Mouse (Mus musculus) skeletal muscle tissue, adult 2 months (tissue): ENCODE measurements around the gene Snrpd2.
"Not testable (repeated sequence)": the region's sequence is repeated elsewhere in the genome, so short reads cannot be mapped to it uniquely, and the experiment has no call there.

Source experiments
- DNase-seq: peaks from one replicate; pipeline ENCODE4 v3.0.0-alpha.2; 2012; ENCODE audit warnings: low read depth, low spot score

Snrpd2 gene

GRCm38 (mm10) chr7:19148875-19149541, 514 bp upstream of the Snrpd2 start, which contains the start of gene Qpctl:
Qpctl (minus strand) TSS chr7:19149291.
- peak; percentile 98 for DNase-seq

- not testable (repeated sequence) for DNase-seq
Observed at GRCm38 (mm10) chr7:19151121-19151520, 1.6 kb downstream of the Snrpd2 start.

DNA sequence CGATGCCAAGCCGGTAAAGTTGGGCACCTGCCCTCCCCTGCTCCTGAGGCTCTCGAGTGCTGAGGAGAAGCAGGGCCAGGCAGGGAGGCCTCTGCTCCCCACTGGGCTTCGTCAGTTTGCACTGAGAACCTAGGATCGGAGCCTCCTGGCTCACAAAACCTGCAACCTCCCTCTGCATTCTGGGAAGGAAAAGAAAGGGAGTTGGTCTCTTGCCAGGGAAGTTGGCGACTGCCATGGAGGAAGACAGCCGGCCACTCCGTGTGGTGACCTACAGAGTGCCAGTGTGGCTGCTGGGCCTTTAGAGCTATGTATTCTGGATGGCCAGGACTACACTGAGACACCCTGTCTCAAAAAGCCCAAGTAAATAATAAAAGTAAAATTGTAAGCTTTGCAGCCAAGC, 5.3 kb downstream of the Snrpd2 start:
- no peak for DNase-seq

DNA sequence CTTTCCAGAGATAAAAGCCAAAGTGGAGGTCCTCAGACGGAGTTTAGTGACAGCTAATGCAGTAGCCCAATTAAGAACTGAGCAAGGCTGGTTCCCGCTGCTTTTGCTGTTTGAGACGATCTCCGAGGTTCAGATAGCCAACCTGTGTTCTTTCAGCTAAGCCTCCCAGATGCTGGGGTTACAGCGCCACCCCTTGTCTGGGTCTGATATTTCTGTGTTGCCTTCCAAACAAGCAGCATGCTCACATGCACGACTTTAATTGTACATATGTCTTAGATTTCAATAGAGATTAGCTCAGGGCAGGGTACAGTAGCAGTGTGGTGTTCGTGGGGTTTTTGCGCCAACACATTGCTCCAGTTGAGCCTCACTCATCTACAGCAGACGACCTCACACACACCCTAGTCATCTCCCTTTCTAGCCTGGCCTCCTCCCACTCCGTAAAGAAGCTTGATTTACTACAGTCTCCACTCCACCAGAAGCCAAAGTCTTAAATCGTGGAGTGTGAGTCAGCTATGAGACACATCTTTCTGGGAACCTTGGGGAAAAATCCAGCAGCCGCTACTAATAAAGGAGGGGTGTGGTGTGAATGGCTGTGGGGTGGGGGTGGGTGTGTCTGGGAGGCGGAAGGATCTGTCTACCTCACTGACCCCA, 6.4 kb downstream of the Snrpd2 start:
- no peak for DNase-seq

- DNase-seq = peak; percentile 68
Observed at GRCm38 (mm10) chr7:19157160-19157800, 7.8 kb downstream of the Snrpd2 start.

- no peak for DNase-seq
Observed at GRCm38 (mm10) chr7:19158601-19159000, 9.1 kb downstream of the Snrpd2 start.

GRCm38 (mm10) chr7:19159411-19159810, 9.9 kb downstream of the Snrpd2 start:
- no peak for DNase-seq

DNA sequence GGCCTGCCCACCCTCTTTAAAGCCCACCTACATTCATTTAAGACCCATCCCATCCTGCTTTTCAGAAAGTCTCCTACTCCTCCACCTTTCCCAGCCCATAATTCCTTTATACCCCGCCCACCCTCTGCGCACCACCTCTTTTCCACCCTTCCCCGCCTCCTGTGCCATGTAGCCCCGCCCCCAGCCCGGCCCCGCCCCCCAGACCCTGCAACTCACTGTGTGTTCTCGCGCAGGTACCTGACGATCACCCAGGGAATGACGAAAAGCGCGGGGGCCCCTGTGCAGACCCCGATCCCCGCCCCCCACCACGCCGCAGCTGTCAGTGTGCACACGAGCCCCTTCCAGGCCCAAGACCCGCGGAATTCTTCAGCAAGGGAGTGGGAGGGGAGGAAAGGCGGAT, 10.6 kb downstream of the Snrpd2 start:
- DNase-seq = no peak

DNA sequence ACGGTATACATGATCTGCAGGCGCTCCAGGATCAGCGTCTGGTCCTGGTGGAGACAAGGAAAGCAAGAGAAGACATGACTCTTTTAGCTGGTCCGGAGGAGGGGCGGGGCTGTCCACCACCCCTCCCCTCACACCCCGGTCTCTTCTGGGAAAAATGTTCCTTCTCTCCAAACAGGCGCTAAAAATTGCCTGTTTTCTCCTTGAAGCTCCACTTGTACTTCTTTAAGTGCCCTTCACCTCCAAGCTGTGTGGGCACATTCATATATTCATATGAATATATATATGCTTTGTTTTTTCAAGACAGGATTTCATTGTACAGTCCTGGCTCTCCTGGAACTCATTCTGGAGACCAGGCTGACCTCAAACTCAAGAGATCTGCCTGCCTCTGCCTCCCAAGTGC, 13.4 kb downstream of the Snrpd2 start:
- DNase-seq = no peak

GRCm38 (mm10) chr7:19163752-19164151, 14.2 kb downstream of the Snrpd2 start:
- DNase-seq = no peak

DNA sequence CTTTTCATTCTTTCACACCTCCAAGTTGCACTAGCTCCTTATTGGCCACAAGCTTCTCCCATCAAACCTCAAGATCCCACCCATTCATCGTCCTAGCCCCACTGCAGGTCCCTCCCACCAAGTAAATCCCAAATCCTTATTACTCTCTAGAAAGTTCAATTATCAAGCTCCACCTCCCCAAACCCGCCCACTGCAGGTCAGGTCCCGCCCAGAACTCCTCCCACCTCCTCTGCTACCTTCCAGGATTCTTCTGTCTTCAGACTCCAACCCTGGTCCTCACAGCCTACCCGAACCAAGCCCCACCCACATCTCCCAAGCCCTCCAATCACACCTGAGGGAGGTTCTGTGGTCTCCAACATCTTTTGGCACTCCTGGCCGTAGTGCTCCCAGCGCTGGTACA, 14.7 kb downstream of the Snrpd2 start:
- no peak for DNase-seq

DNA sequence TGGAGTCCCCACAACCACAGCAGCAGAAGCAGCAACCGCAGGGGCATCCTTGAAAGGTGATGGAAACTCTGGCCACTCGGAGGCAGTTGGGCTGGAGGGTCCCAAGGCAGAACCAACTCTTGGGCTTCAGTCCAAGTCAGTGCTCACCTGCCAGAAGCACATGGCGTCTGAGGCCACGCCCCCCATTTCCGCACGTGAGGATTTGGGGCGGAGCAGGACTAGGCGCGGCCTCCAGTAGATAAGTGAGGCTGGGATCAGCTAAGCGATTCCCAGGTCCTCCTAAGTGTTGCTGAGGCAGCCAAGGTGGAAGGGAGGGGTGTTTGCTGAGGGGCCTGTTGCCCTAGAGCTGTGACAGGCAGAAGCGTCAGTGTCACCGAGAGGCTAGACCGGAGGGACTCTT, 15.5 kb downstream of the Snrpd2 start:
- no peak for DNase-seq

GRCm38 (mm10) chr7:19165656-19166423, 16.3 kb downstream of the Snrpd2 start, which contains the start of gene Gipr:
Gipr (minus strand) TSS chr7:19166127.
- DNase-seq = no peak

DNA sequence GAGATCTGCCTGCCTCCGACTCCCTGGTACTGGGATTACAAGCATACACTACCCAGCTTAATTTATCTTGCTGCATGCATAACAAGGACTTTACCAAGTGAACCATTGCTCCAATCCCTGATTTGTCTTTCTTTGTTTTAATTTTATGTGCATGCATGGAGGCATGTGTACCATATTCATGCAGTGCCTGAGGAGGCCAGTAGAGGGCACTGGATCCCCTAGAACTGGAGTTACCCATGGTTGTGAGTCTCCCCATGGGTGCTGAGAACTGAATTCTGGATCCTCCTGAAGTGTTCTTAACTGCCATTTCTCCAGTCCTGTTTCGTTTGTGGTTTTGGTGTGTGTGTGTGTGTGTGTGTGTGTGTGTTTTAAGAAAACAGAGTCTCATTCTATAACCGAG, 17.5 kb downstream of the Snrpd2 start:
- no peak for DNase-seq

DNA sequence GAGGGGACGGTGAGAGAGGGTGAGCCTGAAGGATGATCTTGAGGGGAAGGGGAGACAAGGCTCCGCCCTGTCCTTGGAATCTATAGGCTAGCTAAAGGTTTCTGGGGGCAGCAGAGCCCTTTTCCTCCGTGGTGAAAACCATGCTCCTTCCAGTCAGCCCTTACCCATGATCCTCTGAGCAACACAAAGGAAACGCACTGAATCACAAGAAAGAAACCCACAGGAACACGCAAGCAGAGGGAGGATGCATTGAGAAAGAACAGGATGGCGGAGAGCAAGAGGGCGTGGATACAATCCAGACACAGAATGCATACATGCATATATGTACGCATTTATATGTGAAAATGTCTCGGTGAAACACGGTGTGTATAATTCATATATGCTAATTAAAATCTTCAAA, 20.0 kb downstream of the Snrpd2 start:
- DNase-seq = no peak

DNA sequence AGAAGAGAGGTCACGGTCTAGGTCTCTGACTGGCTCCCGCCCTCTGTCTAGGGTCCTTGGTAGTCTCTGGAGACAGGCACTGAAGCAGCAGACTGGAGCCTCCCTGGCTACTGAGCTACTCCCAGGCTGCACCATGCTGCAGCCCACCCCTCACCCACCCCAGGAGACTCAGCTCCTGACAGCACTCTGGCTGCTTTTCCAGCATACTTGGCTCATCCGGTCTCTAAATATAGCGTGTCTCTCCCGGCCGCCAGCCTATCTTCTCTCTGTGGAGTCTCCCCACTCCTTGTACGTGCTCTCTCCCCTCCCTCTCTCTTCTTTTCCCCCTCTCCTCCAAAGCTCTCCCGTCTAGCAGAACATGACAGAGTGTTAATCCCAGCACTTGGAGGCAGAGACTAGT, 20.6 kb downstream of the Snrpd2 start:
- no peak for DNase-seq

GRCm38 (mm10) chr7:19171831-19172230, 22.3 kb downstream of the Snrpd2 start:
- no peak for DNase-seq

- peak; percentile 64 for DNase-seq
Observed at GRCm38 (mm10) chr7:19172874-19173273, 23.4 kb downstream of the Snrpd2 start.

DNA sequence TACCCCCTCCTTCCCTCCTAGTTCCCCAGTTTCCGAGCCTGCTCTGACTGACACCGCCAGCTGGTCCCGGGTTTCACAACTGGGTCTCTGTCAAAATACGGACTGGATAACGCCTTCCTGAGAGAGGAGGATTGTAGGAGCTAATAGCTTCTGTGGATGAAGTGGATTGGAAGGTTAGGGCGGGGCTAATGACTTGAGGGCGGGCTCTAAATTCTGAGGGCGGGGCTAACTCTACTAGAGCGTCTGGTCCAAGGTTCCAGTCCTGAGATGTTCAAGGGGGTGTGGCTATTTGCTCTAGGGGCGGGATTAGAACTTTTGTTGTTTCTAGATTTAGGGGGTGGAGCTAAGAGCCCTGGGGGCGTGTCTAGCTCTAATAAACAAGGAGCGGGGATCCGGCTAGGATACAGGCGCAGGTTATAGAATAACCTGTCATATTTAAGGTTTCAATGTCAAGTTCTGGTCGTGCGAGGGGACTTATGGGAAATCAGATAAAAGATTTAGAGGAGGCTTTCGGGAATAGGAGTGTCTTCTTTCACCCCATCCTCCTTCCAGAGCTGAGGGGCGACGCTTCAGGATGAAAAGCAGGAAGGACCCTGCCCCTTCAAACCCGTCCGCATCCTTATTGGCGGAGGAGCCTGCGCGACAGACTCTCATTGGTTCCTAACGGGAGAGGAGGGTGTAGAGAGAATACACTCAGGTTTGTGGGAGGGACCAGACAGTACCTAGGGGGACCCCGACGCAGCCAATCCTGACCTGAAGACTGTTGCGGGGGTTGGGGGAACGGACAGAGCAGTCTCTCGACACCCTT, 26.4 kb downstream of the Snrpd2 start, which contains the start of gene Eml2:
Eml2 (plus strand) TSS at position 714 of the 808 bp plus-strand sequence.
- DNase-seq = peak; percentile 55

- DNase-seq = no peak
Observed at GRCm38 (mm10) chr7:19176516-19176947, 27.0 kb downstream of the Snrpd2 start.

- DNase-seq = no peak
Observed at GRCm38 (mm10) chr7:19177216-19177615, 27.7 kb downstream of the Snrpd2 start.
